Mouse (Mus musculus) embryonic facial prominence, embryonic 10.5 days (tissue): Measurements from ENCODE around the gene Vmn1r91. TPM values are rescaled to one million over a fixed set of nuclear protein-coding genes. Genes with fewer than 3 reads are reported as not detected.
"Not testable (repeated sequence)": the region's sequence is repeated elsewhere in the genome, so short reads cannot be mapped to it uniquely, and the experiment has no call there.

Experiments used
- DNase-seq: peaks from one replicate; pipeline ENCODE4 v3.0.0-alpha.2; 2017; ENCODE audit warnings: low spot score
- H3K27ac ChIP-seq: fragments of 300-500 bp; sonication (generic); replicated peaks from 2 replicates; pipeline ENCODE4 v1.5.1; 2016; ENCODE audit warnings: mild to moderate bottlenecking
- H3K27me3 ChIP-seq: fragments of 300-500 bp; sonication (generic); replicated peaks from 2 replicates; pipeline ENCODE4 v1.6.1; 2016; ENCODE audit warnings: low read depth, mild to moderate bottlenecking; ENCODE audit not compliant: poor library complexity, severe bottlenecking
- H3K36me3 ChIP-seq: fragments of 300-500 bp; sonication (generic); replicated peaks from 2 replicates; pipeline ENCODE4 v1.6.1; 2016; ENCODE audit warnings: mild to moderate bottlenecking, moderate library complexity
- H3K4me1 ChIP-seq: fragments of 300-500 bp; sonication (generic); 2 replicates; pipeline ENCODE4 v1.6.1; 2016
- H3K4me3 ChIP-seq: fragments of 300-500 bp; sonication (generic); 2 replicates; pipeline ENCODE4 v1.5.1; 2016; ENCODE audit warnings: mild to moderate bottlenecking, moderate library complexity
- H3K9me3 ChIP-seq: fragments of 300-500 bp; sonication (generic); 2 replicates; pipeline ENCODE4 v1.6.1; 2016; ENCODE audit warnings: mild to moderate bottlenecking
- WGBS: fragments of 180-500 bp; shearing (Covaris S2); methylation state at CpG from one replicate; pipeline ENCODE4 v1.1.7; 2016; 5-methylcytosine and 5-hydroxymethylcytosine counted together
- polyA plus RNA-seq: library from polyadenylated mRNA; unstranded; fragments of >200 nt; fragmentation: Nextera tagmentation; extraction: Ambion mirVana; gene quantifications from 2 replicates; pipeline ENCODE4 v1.2.1, GENCODE M21; 2016

The Vmn1r91 gene
- not detected in 2 replicates for polyA plus RNA-seq

DNA sequence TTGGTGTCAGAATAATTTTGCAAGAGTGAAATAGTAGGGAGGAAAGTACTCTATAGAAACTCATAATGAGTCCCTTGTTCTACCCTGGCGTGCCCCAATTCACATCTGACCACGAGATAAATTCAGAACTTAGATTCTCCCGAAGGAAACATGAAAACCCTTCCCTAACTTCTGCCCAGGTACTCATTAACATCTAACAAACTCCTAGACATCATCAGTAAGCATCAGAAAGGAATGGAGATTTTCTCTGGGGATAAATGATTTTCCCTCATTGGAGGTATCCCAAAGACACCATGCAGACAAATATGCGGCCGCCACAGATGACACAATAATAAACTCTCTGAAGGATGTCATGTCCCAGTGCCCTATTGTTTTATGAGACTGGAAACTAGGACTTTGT lies at the start of gene Vmn1r91:
Gene Vmn1r91 (plus strand): TSS at position 301 of the 400 bp plus-strand sequence.
- H3K4me1 ChIP-seq, H3K27me3 ChIP-seq, H3K9me3 ChIP-seq, H3K27ac ChIP-seq, H3K36me3 ChIP-seq, H3K4me3 ChIP-seq, DNase-seq: not testable (repeated sequence)
- 82% methylated on average over 5 of the region's 5 CpGs for WGBS

DNA sequence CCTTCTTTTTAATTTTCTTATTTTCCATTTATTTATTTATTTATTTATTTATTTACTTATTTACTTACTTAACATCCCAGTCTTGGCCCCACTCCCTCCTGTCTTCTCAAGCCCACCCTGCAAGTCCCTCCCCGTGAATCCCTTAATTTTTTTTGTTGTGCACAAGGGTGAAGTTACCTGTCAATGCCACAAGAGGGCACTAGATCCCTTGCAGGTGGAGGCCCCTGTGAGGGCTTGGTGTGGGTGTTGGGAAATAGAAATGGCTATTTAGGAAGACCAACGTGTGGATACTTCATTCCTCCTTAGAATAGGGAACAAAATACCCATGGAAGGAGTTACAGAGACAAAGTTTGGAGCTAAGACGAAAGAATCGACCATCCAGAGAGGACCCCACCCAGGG lies 35.4 kb upstream of the Vmn1r91 start:
- WGBS: 73% methylated on average over 4 of the region's 4 CpGs
- not testable (repeated sequence) for H3K4me3 ChIP-seq, H3K27me3 ChIP-seq, H3K4me1 ChIP-seq, H3K27ac ChIP-seq, DNase-seq, H3K36me3 ChIP-seq
- peaks cover 28% of the 10 kb centered on the region; the same call in 1 of the 2 replicates for H3K9me3 ChIP-seq

DNA sequence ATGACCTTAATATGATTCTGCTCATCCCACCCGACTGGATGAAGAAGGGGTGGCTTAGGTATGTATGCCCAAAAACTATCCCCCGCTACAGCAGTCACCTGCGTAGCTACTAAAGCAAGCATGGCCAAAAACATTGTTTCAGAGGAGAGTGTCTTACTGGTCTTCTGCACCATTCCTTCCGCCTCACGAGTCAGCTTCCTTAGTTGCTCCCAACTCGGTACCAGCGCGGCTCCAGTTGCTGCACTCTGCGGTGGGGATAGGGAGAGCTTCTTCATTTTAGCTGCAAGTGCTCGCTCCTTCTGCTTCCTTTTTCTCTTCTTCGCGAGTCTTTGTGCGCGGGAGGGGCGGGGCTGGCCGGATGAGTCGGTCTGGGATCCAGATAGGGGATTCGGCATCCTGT lies 21.4 kb upstream of the Vmn1r91 start:
- 71% methylated on average over 18 of the region's 18 CpGs for WGBS

GRCm38 (mm10) chr7:20122479-20122878 lies 23.0 kb downstream of the Vmn1r91 start, which contains the start of gene Gm16442:
Gene Gm16442 (minus strand): TSS chr7:20122579.
- not testable (repeated sequence) for H3K4me1 ChIP-seq, H3K36me3 ChIP-seq, H3K4me3 ChIP-seq, H3K9me3 ChIP-seq, H3K27me3 ChIP-seq, H3K27ac ChIP-seq, DNase-seq
- no CpG with 5 or more reads among the region's 2 CpGs for WGBS

More for the DNA sequence above, 21.4 kb upstream of the Vmn1r91 start:
- not testable (repeated sequence) for DNase-seq, H3K27ac ChIP-seq, H3K27me3 ChIP-seq, H3K36me3 ChIP-seq, H3K4me3 ChIP-seq, H3K9me3 ChIP-seq, H3K4me1 ChIP-seq

DNA sequence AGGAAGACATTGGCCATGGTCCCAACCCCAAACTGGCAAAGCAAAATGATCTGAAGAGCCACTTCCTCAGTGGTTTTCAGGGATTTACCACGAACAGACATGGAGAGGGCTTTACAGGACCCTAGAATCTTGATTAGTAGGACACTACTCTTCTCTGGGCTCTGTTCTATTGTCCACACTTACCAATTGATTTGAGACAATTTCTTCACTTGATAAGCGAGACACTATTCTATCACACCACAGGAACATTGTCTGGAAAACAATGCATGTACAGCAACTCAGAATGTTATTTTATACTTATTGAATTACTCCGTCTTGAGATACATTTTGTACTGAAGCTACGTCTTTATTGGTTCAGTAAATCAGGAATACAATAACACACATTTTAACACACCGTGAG lies 39.5 kb downstream of the Vmn1r91 start, which contains the start of gene Vmn1r93:
Gene Vmn1r93 (minus strand): TSS at position 101 of the 400 bp plus-strand sequence.
- not testable (repeated sequence) for H3K27me3 ChIP-seq, DNase-seq, H3K27ac ChIP-seq, H3K4me3 ChIP-seq, H3K9me3 ChIP-seq, H3K4me1 ChIP-seq, H3K36me3 ChIP-seq
- no CpG with 5 or more reads among the region's 5 CpGs for WGBS

Other genes starting within 250 kb of the Vmn1r91 start
- not detected in 2 replicates for gene Gm19345, start 247.7 kb upstream of the Vmn1r91 start, polyA plus RNA-seq
- gene Ceacam16, start 238.4 kb upstream of the Vmn1r91 start, polyA plus RNA-seq: not detected in 2 replicates
- not detected in 2 replicates for gene Ceacam19, start 211.7 kb upstream of the Vmn1r91 start, polyA plus RNA-seq
- 8.2 and 8.8 TPM in 2 replicates for gene Pvr, start 178.5 kb upstream of the Vmn1r91 start, polyA plus RNA-seq
- 0.21 TPM in 1 of 2 replicates, not detected in the other for gene Igsf23, start 148.9 kb upstream of the Vmn1r91 start, polyA plus RNA-seq
- not detected in 2 replicates for gene Ceacam20, start 134.3 kb upstream of the Vmn1r91 start, polyA plus RNA-seq
- not detected in 2 replicates for gene Nlrp9b, start 108.2 kb upstream of the Vmn1r91 start, polyA plus RNA-seq
- not detected in 2 replicates for gene Gm16442, start 22.9 kb downstream of the Vmn1r91 start, polyA plus RNA-seq
- not detected in 2 replicates for gene Vmn1r93, start 39.4 kb downstream of the Vmn1r91 start, polyA plus RNA-seq
- gene Vmn1r94, start 68.7 kb downstream of the Vmn1r91 start, polyA plus RNA-seq: not detected in 2 replicates
- not detected in 2 replicates for gene Vmn1r95, start 94.0 kb downstream of the Vmn1r91 start, polyA plus RNA-seq
- not detected in 2 replicates for gene Gm6164, start 105.9 kb downstream of the Vmn1r91 start, polyA plus RNA-seq
- not detected in 2 replicates for gene Gm4498, start 134.1 kb downstream of the Vmn1r91 start, polyA plus RNA-seq
- not detected in 2 replicates for gene Gm5890, start 163.2 kb downstream of the Vmn1r91 start, polyA plus RNA-seq
- not detected in 2 replicates for gene Gm4133, start 234.4 kb downstream of the Vmn1r91 start, polyA plus RNA-seq